Mouse (Mus musculus) embryonic fibroblast, embryonic 13.5 days (primary cell): Measurements from ENCODE around the gene Cdc34b.

ENCODE experiments used
- CTCF ChIP-seq: IDR thresholded peaks from 2 replicates; pipeline ENCODE4 v1.5.1; 2011; ENCODE audit warnings: mild to moderate bottlenecking, control low read depth, low read length, moderate library complexity, borderline replicate concordance; ENCODE audit not compliant: insufficient read depth
- POLR2A ChIP-seq: IDR thresholded peaks from 2 replicates; pipeline ENCODE4 v1.6.1; 2011; ENCODE audit warnings: low read depth, mild to moderate bottlenecking, control low read depth, low read length, moderate library complexity

- TF ChIP-seq POLR2A (no peak), CTCF (no peak)
These were observed 50.1 kb downstream of the Cdc34b start for GRCm38 (mm10) chr11:94791700-94792099.
